Mouse (Mus musculus): ENCODE results near the gene Panx3. TPM values are rescaled to one million over a fixed set of nuclear protein-coding genes. Genes with fewer than 3 reads are reported as not detected.
A peak's percentile ranks its signal among the peaks of the same experiment; 100 is the strongest.

Gene Panx3
- polyA plus RNA-seq (2015; fragmentation: Nextera tagmentation; extraction: Ambion mirVana), result 38.1 TPM in 2 replicates

DNA sequence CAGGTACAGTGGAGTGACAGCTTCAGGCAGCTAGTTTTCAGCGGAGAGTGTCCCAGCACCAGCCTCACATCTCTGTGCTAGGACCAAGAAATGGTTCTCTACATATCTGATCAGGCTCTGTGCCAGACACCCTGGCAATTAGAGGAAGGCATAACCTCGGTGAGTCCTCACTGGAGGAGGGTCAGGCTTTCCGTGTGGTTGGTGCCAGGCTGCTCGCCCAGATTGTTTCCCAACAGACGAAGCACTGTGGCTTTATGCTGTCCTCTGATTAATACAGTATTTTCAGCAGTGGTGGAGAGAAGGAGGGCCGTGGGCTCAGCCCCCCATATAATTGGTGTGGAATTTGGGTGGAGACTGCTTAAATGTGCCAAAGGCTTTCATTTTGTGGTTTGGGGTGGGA is at the start of gene Panx3:
Gene Panx3 (minus strand): TSS at position 121 of the 400 bp plus-strand sequence.
- ATAC-seq (ENCODE audit: insufficient number of reproducible peaks, low FRiP score, low TSS enrichment, low read depth), result peak; percentile 89
- Histone ChIP-seq H3K4me3 (replicated peaks) (peak within 1 kb of the TSS; percentile 13; the same call in 1 of the 2 replicates), H3K27ac (replicated peaks) (peak within 1 kb of the TSS; percentile 58), H3K9me3 (replicated peaks) (no peaks in the 10 kb centered on the region), H3K4me2 (replicated peaks) (no peak within 1 kb of the TSS), H3K4me1 (peaks cover 9% of the 10 kb centered on the region), H3K36me3 (no peaks in the 10 kb centered on the region), H3K27me3 (no peaks in the 10 kb centered on the region), H3K9ac (no peak within 1 kb of the TSS)
- 35% methylated on average over 6 of the region's 6 CpGs for WGBS

DNA sequence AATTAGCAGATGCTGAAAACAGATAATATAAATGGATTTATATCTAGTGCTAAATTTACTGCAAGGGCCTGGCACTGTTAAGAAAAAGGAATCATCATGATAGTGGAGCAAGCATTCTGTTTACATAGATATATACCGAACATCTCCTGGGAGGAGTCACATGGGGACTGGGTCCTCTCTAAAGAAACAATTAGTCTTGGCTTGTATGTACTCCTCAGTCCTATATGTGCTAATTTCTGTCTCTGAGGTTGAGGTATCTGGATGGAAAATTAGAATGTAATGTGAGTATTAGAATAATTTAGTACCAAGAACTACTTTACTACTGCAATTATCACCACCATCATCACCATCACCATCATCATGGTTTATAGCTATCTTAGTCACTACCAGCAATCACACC is 47.1 kb upstream of the Panx3 start, which contains the start of gene Olfr160:
Gene Olfr160 (minus strand): TSS at position 101 of the 400 bp plus-strand sequence.
- H3K27me3 ChIP-seq, result no peaks in the 10 kb centered on the region
- ATAC-seq (ENCODE audit: insufficient number of reproducible peaks, low FRiP score, low TSS enrichment, low read depth), result no peak
- no peak within 1 kb of the TSS for H3K4me2 ChIP-seq (replicated peaks)
- H3K9ac ChIP-seq, result no peak within 1 kb of the TSS
- H3K36me3 ChIP-seq, result no peaks in the 10 kb centered on the region
- H3K4me3 ChIP-seq (replicated peaks), result no peak within 1 kb of the TSS
- no peaks in the 10 kb centered on the region for H3K9me3 ChIP-seq (replicated peaks)
- H3K4me1 ChIP-seq, result no peaks in the 10 kb centered on the region
- 89% methylated on average over 1 of the region's 1 CpGs for WGBS
- no peak within 1 kb of the TSS for H3K27ac ChIP-seq (replicated peaks)

DNA sequence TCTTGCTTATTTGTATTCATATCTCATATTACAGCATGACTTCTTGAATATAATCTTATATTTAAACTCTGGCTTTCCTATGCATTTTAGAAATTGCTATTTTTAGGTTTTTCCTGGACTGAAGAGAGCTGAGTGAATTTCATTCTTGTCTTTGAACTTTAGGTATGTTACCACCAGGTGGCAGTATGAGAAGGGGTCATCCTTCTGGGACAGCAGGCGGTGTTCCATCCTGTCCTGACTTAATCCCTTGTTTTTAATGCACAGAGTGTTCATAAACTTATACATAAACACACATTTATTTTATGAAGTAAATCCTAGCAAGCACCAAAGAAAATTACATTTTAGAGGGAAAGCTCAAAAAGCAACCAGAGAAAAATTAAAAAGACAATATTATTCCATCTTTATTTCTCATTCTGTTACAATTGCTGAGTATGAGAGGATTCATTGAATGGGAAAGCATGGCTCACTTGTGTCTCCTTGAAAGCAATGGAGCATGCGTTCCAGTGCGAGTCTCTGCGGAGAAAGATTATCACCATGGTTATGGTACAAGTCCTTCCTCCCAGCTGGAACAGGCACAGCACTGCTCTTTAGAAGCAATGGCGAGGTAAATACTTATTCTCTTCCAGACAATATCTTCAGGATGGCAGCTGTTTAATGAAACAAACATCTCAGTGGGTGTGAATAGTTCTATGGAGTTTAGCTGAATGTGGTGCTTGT is 21.1 kb upstream of the Panx3 start:
- H3K9ac ChIP-seq, result no peak overlapping the region
- no peak overlapping the region for H3K4me2 ChIP-seq (replicated peaks)
- H3K36me3 ChIP-seq, result no peaks in the 10 kb centered on the region
- WGBS, result 52% methylated on average over 5 of the region's 5 CpGs
- no peaks in the 10 kb centered on the region for H3K27me3 ChIP-seq
- no peaks in the 10 kb centered on the region for H3K9me3 ChIP-seq (replicated peaks)
- no peaks in the 10 kb centered on the region for H3K4me1 ChIP-seq
- ATAC-seq (ENCODE audit: insufficient number of reproducible peaks, low FRiP score, low TSS enrichment, low read depth), result no peak
- no peak overlapping the region for H3K4me3 ChIP-seq (replicated peaks)
- no peak overlapping the region for H3K27ac ChIP-seq (replicated peaks)

DNA sequence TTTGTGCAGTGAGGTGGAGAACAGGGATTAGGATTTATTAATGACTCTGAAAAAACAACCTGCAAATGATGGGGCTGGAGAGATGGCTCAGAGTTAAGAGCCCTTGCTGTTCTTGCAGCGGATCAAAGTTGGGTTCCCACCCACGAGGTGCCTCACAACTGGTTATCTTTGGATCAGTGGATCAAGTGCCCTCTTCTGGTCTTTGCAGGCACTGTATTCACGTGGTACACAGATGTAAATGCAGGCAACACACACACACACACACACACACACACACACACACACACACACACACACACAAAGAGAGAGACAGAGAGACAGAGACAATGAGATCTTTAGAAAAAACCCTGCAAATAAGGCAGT is 18.9 kb upstream of the Panx3 start:
- no peak for ATAC-seq (ENCODE audit: insufficient number of reproducible peaks, low FRiP score, low TSS enrichment, low read depth)
- Histone ChIP-seq H3K9me3 (replicated peaks) (no peaks in the 10 kb centered on the region), H3K9ac (no peak overlapping the region), H3K4me3 (replicated peaks) (no peak overlapping the region), H3K27ac (replicated peaks) (no peak overlapping the region), H3K36me3 (no peaks in the 10 kb centered on the region), H3K4me2 (replicated peaks) (no peak overlapping the region), H3K4me1 (no peaks in the 10 kb centered on the region), H3K27me3 (no peaks in the 10 kb centered on the region)
- WGBS, result 33% methylated on average over 3 of the region's 3 CpGs

DNA sequence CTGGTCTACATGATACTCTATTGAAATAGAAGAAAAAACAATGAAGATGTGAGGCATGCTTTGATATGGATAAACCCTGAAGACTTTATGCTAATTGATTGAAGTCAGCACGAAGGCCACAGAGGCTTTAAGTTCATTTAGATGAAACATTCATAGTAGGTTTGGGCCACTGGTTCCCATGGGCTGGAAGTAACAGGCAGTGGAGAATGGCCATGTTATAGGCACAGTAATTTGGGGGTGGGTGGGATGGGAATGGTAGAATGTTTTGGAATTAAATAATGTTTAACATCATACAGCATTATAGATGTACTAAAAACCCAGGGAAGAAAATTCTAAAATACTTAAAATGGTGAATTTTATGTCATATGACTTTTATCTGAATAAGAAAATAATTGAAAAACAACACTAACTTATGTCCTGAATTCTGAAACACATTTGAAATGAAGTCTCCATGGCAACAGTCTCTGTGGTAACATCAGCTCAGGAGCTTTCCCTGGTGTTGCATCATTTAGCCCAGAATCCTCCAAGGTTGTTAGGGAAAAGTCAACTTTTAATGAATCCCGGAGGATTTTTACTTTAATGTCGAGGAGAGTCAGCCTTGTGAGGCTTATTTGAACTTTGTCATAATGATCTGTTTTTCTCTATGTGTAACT is 18.4 kb upstream of the Panx3 start:
- Histone ChIP-seq H3K4me3 (replicated peaks) (no peak overlapping the region), H3K36me3 (no peaks in the 10 kb centered on the region), H3K27ac (replicated peaks) (no peak overlapping the region), H3K4me1 (no peaks in the 10 kb centered on the region), H3K4me2 (replicated peaks) (no peak overlapping the region), H3K27me3 (no peaks in the 10 kb centered on the region), H3K9me3 (replicated peaks) (no peaks in the 10 kb centered on the region), H3K9ac (no peak overlapping the region)
- ATAC-seq (ENCODE audit: insufficient number of reproducible peaks, low FRiP score, low TSS enrichment, low read depth), result no peak
- 77% methylated on average over 3 of the region's 3 CpGs for WGBS

DNA sequence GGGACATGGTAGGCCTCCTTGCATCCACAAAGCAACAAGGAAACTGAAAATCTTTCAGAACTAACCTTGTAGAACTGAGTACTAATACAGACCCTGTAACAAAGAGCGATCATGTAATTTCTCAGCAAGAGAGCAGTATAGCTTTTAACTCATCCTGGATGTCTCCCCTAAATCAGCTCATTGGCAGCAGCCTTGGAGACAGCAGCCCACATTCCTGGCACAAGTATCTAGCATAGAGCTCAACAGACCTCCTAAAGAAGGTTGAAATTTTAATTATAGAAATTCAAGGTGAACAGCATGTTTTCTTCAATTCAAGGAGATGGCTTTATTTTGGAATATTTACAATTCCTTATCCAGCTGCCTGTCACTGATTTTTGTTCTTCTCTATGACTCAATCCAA is 12.1 kb upstream of the Panx3 start:
- H3K4me1 ChIP-seq, result no peaks in the 10 kb centered on the region

DNA sequence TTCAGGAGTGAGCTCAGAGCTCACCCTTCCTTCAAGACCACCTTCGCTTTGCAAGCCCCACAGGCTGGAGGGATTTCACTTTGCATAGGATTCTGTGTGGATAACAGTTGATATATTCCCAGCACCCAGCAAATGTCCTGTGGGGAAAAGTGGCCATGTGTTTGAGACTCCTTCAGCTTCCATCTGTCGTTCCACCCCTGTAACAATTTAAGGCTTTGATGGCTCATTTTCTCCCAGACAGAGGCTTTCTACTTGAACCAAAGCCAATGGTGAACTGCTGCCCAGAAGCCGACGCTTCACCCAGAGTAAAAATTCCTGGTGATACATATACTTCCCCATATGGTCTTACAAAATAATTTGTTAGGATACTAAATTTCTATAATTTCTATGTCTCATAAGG is 6.3 kb upstream of the Panx3 start:
- no peak for ATAC-seq (ENCODE audit: insufficient number of reproducible peaks, low FRiP score, low TSS enrichment, low read depth)
- Histone ChIP-seq H3K27ac (replicated peaks) (no peak overlapping the region), H3K27me3 (no peaks in the 10 kb centered on the region), H3K4me1 (no peaks in the 10 kb centered on the region), H3K4me3 (replicated peaks) (no peak overlapping the region), H3K9ac (no peak overlapping the region), H3K36me3 (no peaks in the 10 kb centered on the region), H3K4me2 (replicated peaks) (no peak overlapping the region), H3K9me3 (replicated peaks) (no peaks in the 10 kb centered on the region)
- WGBS, result 61% methylated on average over 4 of the region's 4 CpGs

More for the DNA sequence above, 12.1 kb upstream of the Panx3 start:
- ATAC-seq (ENCODE audit: insufficient number of reproducible peaks, low FRiP score, low TSS enrichment, low read depth), result no peak
- WGBS, result 78% methylated on average over 1 of the region's 1 CpGs
- Histone ChIP-seq H3K9ac (no peak overlapping the region), H3K36me3 (no peaks in the 10 kb centered on the region), H3K4me2 (replicated peaks) (no peak overlapping the region), H3K27ac (replicated peaks) (no peak overlapping the region), H3K9me3 (replicated peaks) (no peaks in the 10 kb centered on the region), H3K27me3 (no peaks in the 10 kb centered on the region), H3K4me3 (replicated peaks) (no peak overlapping the region)

DNA sequence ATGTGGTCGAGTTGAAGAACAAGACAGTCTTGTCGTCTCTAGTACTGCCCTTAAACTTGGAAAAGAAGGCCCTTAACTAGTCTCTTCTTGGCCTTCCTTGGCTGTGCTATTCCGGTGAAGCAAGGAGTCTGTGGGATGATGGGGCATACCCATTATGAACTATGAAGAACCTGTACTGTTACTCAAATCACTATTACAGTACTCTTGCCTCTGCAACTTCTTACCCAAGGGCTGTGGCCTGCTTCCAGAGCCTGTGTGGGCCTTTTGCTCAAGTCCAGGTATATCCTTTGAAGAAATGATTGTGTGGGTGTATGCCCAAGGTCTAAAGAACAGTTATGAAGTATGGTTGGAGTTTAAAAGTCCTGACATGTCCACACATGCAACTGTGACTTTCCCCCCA is 1.2 kb upstream of the Panx3 start:
- Histone ChIP-seq H3K4me2 (replicated peaks) (no peak overlapping the region), H3K27ac (replicated peaks) (peak overlapping the region; percentile 58), H3K36me3 (no peaks in the 10 kb centered on the region), H3K9ac (no peak overlapping the region), H3K4me1 (peaks cover 9% of the 10 kb centered on the region), H3K9me3 (replicated peaks) (no peaks in the 10 kb centered on the region), H3K4me3 (replicated peaks) (no peak overlapping the region), H3K27me3 (no peaks in the 10 kb centered on the region)
- WGBS, result 90% methylated on average over 3 of the region's 3 CpGs
- no peak for ATAC-seq (ENCODE audit: insufficient number of reproducible peaks, low FRiP score, low TSS enrichment, low read depth)

DNA sequence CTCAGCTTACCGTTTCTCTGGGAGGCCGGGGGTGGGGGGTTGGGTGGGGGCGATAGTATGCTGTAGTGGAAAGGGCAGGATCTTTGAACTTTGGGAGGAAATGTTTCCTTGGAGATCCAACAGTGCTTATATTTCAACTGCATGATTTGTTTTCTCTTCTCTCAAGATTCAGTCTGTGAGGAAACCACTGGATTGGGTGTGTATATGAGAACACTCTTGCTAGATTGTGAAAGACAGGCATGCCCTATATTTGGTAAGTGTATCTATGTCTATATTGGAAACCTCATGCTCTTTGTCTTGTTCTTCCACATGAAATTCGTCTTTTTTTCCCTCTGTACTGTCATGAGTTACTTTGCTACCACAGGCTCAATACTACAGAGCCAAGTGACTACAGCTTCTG is 643 bp upstream of the Panx3 start:
- peak overlapping the region; percentile 58; the same call in 1 of the 2 replicates for H3K27ac ChIP-seq (replicated peaks)
- 46% methylated on average over 4 of the region's 4 CpGs for WGBS
- H3K27me3 ChIP-seq, result no peaks in the 10 kb centered on the region
- no peak overlapping the region for H3K9ac ChIP-seq
- no peak overlapping the region for H3K4me2 ChIP-seq (replicated peaks)
- ATAC-seq (ENCODE audit: insufficient number of reproducible peaks, low FRiP score, low TSS enrichment, low read depth), result 0 out of 2 replicates have a peak, but pooled peaks have one; percentile 32
- H3K4me1 ChIP-seq, result peaks cover 9% of the 10 kb centered on the region
- no peaks in the 10 kb centered on the region for H3K36me3 ChIP-seq
- no peak overlapping the region for H3K4me3 ChIP-seq (replicated peaks)
- H3K9me3 ChIP-seq (replicated peaks), result no peaks in the 10 kb centered on the region

DNA sequence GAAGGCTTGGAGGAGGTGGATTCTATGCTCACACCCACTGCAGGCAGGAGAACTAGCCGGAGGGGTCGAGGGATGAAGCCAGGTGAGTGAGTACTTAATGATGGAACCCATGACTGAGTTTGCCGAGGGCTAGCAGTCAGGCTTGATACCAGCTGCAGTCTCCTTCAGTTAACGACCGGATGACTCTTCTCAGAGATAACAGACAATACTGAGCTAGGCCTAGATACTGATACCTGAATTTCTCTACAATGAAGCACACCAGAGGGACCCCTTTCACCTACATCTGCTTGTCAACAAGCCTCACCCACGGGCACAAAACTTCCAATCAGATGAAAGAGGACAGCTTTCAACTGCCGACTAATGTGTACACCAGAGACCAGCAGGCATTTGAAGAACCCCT is 3.0 kb downstream of the Panx3 start:
- no peak overlapping the region for H3K4me2 ChIP-seq (replicated peaks)
- no peak overlapping the region for H3K9ac ChIP-seq
- peaks cover 9% of the 10 kb centered on the region for H3K4me1 ChIP-seq
- WGBS, result 76% methylated on average over 7 of the region's 7 CpGs
- ATAC-seq (ENCODE audit: insufficient number of reproducible peaks, low FRiP score, low TSS enrichment, low read depth), result no peak
- H3K36me3 ChIP-seq, result no peaks in the 10 kb centered on the region
- no peaks in the 10 kb centered on the region for H3K27me3 ChIP-seq
- no peaks in the 10 kb centered on the region for H3K9me3 ChIP-seq (replicated peaks)
- no peak overlapping the region for H3K27ac ChIP-seq (replicated peaks)
- no peak overlapping the region for H3K4me3 ChIP-seq (replicated peaks)

DNA sequence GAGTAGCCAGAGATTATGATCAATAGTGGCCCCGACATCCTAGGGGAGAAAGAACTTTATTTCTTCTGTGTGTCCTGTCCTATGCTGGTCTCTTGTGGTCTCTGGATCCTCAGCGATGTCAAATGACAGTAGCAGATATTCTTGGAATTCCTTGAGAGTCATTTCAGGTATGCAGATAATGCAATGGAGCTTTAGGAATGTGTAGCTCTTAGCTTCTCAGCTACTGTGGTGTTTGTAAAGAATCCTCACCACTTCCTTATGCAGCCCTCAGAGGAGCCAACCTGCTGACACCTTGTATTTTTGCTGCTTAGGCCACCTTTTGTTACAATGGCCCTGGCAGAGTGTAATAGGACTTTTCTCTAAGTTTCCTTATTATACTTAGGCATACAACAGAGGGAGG is 4.4 kb downstream of the Panx3 start:
- no peak overlapping the region for H3K4me3 ChIP-seq (replicated peaks)
- 71% methylated on average over 2 of the region's 2 CpGs for WGBS
- H3K4me1 ChIP-seq, result peaks cover 9% of the 10 kb centered on the region
- H3K36me3 ChIP-seq, result no peaks in the 10 kb centered on the region
- H3K9me3 ChIP-seq (replicated peaks), result no peaks in the 10 kb centered on the region
- no peak for ATAC-seq (ENCODE audit: insufficient number of reproducible peaks, low FRiP score, low TSS enrichment, low read depth)
- H3K27ac ChIP-seq (replicated peaks), result no peak overlapping the region
- H3K4me2 ChIP-seq (replicated peaks), result no peak overlapping the region
- no peak overlapping the region for H3K9ac ChIP-seq
- H3K27me3 ChIP-seq, result no peaks in the 10 kb centered on the region

DNA sequence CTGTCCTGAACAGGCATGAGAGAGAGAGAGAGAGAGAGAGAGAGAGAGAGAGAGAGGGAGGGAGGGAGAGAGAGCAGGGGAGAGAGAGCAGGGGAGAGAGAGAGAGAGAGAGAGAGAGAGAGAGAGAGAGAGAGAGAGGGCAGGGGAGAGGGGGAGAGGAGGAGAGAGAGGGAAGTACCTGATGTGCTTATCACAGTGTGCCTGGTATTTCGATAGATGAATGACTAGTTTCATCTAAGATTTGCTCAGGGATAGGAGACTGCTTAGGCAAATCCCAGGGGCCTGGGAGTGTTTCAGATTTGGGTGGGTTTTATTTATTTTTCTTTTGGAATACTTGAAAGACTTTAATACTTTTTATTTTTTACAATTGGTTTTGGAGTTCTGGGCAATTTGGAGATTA is 5.8 kb downstream of the Panx3 start:
- Histone ChIP-seq H3K27me3 (no peaks in the 10 kb centered on the region), H3K4me1 (no peaks in the 10 kb centered on the region), H3K27ac (replicated peaks) (no peak overlapping the region), H3K9me3 (replicated peaks) (no peaks in the 10 kb centered on the region), H3K4me2 (replicated peaks) (no peak overlapping the region), H3K9ac (no peak overlapping the region), H3K4me3 (replicated peaks) (no peak overlapping the region), H3K36me3 (no peaks in the 10 kb centered on the region)
- WGBS, result 71% methylated on average over 1 of the region's 1 CpGs
- no peak for ATAC-seq (ENCODE audit: insufficient number of reproducible peaks, low FRiP score, low TSS enrichment, low read depth)

Data from embryonic facial prominence, embryonic 15.5 days (tissue).